Mouse (Mus musculus): ENCODE data around the gene Gm17018. TPM values are rescaled to one million over a fixed set of nuclear protein-coding genes. Genes with fewer than 3 reads are reported as not detected.
A peak's percentile ranks its signal among the peaks of the same experiment; 100 is the strongest.

Gm17018 gene
- total RNA-seq (2021) (10 to 100 TPM; 22.1 to 22.4 TPM), polyA plus RNA-seq (2012; rRNA removed) (6.1 and 10.2 TPM in 2 replicates)
- long read RNA-seq, transcript Gm17018-201 (6 exons, 1,353 nt): major isoform, 27 of 31 reads
- long read RNA-seq, partial matches to known transcripts: 0 of 31 reads
- long read RNA-seq, other reads (novel, unspliced or antisense): 4 of 31 reads

DNA sequence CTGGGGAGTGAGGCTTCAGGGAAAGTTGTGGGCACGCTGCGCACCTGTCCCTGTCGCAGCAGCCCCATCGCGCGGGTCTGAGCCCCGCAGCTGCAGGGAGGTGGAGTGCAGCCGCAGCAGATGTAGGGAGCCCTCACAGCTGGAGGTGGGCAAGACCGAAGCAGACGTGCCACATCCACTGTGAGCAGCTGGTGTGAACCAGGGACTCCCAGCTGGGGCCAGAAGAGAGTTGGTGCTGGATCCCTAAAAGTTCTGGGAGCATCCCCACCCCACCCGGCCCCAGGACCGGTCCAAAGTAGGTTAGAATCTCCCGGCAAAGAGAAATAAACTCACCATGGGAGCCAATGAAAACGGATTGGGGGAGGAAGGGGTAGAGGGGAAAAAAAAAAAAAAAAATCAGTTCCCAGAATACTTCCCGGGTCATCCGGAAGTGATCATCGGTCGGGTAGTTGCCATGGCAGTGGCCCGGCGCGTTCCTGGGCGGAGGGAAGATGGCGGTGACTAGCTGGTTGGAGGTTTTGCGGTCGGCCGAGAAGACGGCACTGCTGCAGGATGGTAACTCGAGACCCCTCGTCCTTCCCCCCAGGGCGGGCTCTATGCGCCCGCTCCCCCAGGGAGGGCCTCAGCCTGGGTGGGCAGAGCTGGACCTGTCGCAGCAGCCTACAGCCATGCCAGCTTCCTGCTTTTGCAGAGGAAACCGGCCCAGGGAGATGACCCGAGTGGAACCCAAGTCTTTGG, at the start of gene Gm17018, which contains the start of gene Poll:
Gm17018 (plus strand) TSS at position 463 of the 738 bp plus-strand sequence.
Poll (minus strand) TSS at position 379 of the 738 bp plus-strand sequence.
- Histone ChIP-seq H3K36me3 (ENCODE audit: control insufficient read depth, insufficient read depth, low read length) (no peaks in the 10 kb centered on the region; the same call in 1 of the 2 replicates), H3K27ac (peak within 1 kb of the TSS; percentile 85), H3K79me2 (replicated peaks; ENCODE audit: control insufficient read depth, insufficient read depth, low read length) (no peaks in the 10 kb centered on the region), H3K4me3 (peak within 1 kb of the TSS; percentile 92), H3K4me1 (ENCODE audit: control insufficient read depth, insufficient read depth, low read length) (peaks cover 3% of the 10 kb centered on the region), H3K27me3 (ENCODE audit: control insufficient read depth, insufficient read depth, low read length) (no peaks in the 10 kb centered on the region), H3K9ac (ENCODE audit: low read depth, low read length) (peak within 1 kb of the TSS; percentile 98)
- TF ChIP-seq POLR2A (IDR thresholded peaks at IDR 0.05; ENCODE audit: insufficient read depth, low read depth, low read length) (peak; percentile 78), EP300 (IDR thresholded peaks at IDR 0.05; ENCODE audit: insufficient read depth, low read depth, low read length) (0 out of 2 replicates have a peak, but pooled peaks have one; percentile 15), CTCF (IDR thresholded peaks at IDR 0.05) (no peak)
- DNase-seq: peak; percentile 87 to 88
- under 1% methylated on average over 35 of the region's 35 CpGs for WGBS
- intact Hi-C loops (cut with DNase I): no loop called here

DNA sequence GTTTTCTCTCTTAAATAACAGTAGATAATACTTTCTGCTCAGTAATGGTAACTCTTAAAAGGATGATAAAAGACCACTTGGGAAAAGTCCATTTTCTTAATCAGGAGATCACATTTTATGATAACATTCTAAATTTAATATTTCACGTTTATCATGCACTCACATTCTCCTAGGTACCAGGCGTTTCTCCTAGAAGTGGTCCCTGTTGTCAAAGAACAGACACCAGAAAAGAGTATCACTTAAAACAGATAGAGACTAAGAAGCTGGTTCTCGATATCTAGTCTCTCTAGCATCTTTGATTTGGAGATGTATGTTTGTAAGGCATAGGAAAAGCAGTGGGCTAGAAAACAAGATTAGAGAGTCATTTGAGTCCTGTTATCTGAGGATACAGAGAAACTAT, 49.7 kb upstream of the Gm17018 start:
- WGBS: 82% methylated on average over 3 of the region's 3 CpGs

DNA sequence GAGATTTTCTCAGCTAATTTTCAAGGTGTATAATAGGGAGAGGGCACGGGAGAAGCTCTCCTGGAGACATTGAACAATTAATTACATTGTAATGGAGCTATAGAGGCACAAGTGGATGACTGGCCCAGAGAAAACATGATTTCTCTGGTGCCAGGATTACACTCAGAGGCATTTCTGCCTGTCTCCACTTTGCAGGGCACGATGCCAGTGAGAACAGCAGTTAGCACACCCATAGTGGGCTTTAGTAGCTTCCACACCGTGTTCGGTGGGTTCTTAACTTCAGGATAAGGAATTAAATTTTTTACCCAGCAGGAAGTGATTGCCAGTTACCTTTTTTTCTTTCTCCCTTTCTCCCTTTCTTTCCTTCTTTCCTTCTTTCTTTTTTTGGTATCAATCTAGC, 49.0 kb upstream of the Gm17018 start:
- H3K4me1 ChIP-seq (ENCODE audit: control insufficient read depth, insufficient read depth, low read length): peaks cover 3% of the 10 kb centered on the region
- 79% methylated on average over 4 of the region's 4 CpGs for WGBS
- H3K27me3 ChIP-seq (ENCODE audit: control insufficient read depth, insufficient read depth, low read length): no peaks in the 10 kb centered on the region

More for the DNA sequence above, 49.7 kb upstream of the Gm17018 start:
- H3K27me3 ChIP-seq (ENCODE audit: control insufficient read depth, insufficient read depth, low read length): no peaks in the 10 kb centered on the region
- no peak overlapping the region for H3K9ac ChIP-seq (ENCODE audit: low read depth, low read length)
- DNase-seq: no peak
- no peak overlapping the region for H3K27ac ChIP-seq
- H3K4me1 ChIP-seq (ENCODE audit: control insufficient read depth, insufficient read depth, low read length): peaks cover 3% of the 10 kb centered on the region
- H3K4me3 ChIP-seq: no peak overlapping the region
- intact Hi-C loops (cut with DNase I): no loop called here
- H3K36me3 ChIP-seq (ENCODE audit: control insufficient read depth, insufficient read depth, low read length): no peaks in the 10 kb centered on the region
- TF ChIP-seq CTCF (IDR thresholded peaks at IDR 0.05) (no peak), EP300 (IDR thresholded peaks at IDR 0.05; ENCODE audit: insufficient read depth, low read depth, low read length) (no peak), POLR2A (IDR thresholded peaks at IDR 0.05; ENCODE audit: insufficient read depth, low read depth, low read length) (no peak)
- no peaks in the 10 kb centered on the region for H3K79me2 ChIP-seq (replicated peaks; ENCODE audit: control insufficient read depth, insufficient read depth, low read length)

DNA sequence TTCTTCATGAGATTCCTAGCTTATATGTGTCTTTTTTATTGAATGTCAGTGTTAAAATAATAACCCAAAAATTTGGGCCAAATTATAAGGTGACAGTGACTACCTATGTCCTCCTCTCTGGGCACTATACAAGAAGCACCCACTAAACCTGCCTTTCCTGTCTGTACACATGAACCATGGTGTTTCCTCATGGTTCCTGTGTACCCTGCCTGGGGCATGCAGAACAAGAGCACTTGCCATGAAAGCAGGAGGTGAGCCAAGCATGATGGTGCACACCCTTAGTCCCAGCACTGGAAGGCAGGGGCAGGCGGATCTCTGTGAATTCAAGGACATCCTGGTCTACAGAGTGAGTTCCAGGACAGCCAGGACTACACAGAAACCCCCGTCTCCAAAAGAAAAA, 45.1 kb upstream of the Gm17018 start:
- H3K4me1 ChIP-seq (ENCODE audit: control insufficient read depth, insufficient read depth, low read length): no peaks in the 10 kb centered on the region
- TF ChIP-seq EP300 (IDR thresholded peaks at IDR 0.05; ENCODE audit: insufficient read depth, low read depth, low read length): no peak
- TF ChIP-seq POLR2A (IDR thresholded peaks at IDR 0.05; ENCODE audit: insufficient read depth, low read depth, low read length): no peak
- no peak for TF ChIP-seq CTCF (IDR thresholded peaks at IDR 0.05)
- no peaks in the 10 kb centered on the region for H3K79me2 ChIP-seq (replicated peaks; ENCODE audit: control insufficient read depth, insufficient read depth, low read length)
- no peak overlapping the region for H3K4me3 ChIP-seq
- WGBS: 92% methylated on average over 2 of the region's 2 CpGs
- no peaks in the 10 kb centered on the region for H3K27me3 ChIP-seq (ENCODE audit: control insufficient read depth, insufficient read depth, low read length)
- H3K9ac ChIP-seq (ENCODE audit: low read depth, low read length): no peak overlapping the region
- intact Hi-C loops (cut with DNase I): no loop called here
- no peaks in the 10 kb centered on the region for H3K36me3 ChIP-seq (ENCODE audit: control insufficient read depth, insufficient read depth, low read length)
- no peak for DNase-seq
- no peak overlapping the region for H3K27ac ChIP-seq

More for the DNA sequence above, 49.0 kb upstream of the Gm17018 start:
- H3K4me3 ChIP-seq: no peak overlapping the region
- no peak for DNase-seq
- no peak for TF ChIP-seq EP300 (IDR thresholded peaks at IDR 0.05; ENCODE audit: insufficient read depth, low read depth, low read length)
- TF ChIP-seq POLR2A (IDR thresholded peaks at IDR 0.05; ENCODE audit: insufficient read depth, low read depth, low read length): no peak
- TF ChIP-seq CTCF (IDR thresholded peaks at IDR 0.05): no peak
- intact Hi-C loops (cut with DNase I): no loop called here
- H3K27ac ChIP-seq: no peak overlapping the region
- H3K9ac ChIP-seq (ENCODE audit: low read depth, low read length): no peak overlapping the region
- no peaks in the 10 kb centered on the region for H3K79me2 ChIP-seq (replicated peaks; ENCODE audit: control insufficient read depth, insufficient read depth, low read length)
- H3K36me3 ChIP-seq (ENCODE audit: control insufficient read depth, insufficient read depth, low read length): no peaks in the 10 kb centered on the region

GRCm38 (mm10) chr19:45516264-45516663, 44.2 kb upstream of the Gm17018 start:
- H3K79me2 ChIP-seq (replicated peaks; ENCODE audit: control insufficient read depth, insufficient read depth, low read length): no peaks in the 10 kb centered on the region
- DNase-seq: no peak
- WGBS: 89% methylated on average over 12 of the region's 12 CpGs
- H3K9ac ChIP-seq (ENCODE audit: low read depth, low read length): no peak overlapping the region
- H3K27me3 ChIP-seq (ENCODE audit: control insufficient read depth, insufficient read depth, low read length): no peaks in the 10 kb centered on the region
- TF ChIP-seq POLR2A (IDR thresholded peaks at IDR 0.05; ENCODE audit: insufficient read depth, low read depth, low read length): no peak
- TF ChIP-seq EP300 (IDR thresholded peaks at IDR 0.05; ENCODE audit: insufficient read depth, low read depth, low read length): no peak
- TF ChIP-seq CTCF (IDR thresholded peaks at IDR 0.05): no peak
- no peak overlapping the region for H3K4me3 ChIP-seq
- H3K27ac ChIP-seq: no peak overlapping the region
- no peaks in the 10 kb centered on the region for H3K4me1 ChIP-seq (ENCODE audit: control insufficient read depth, insufficient read depth, low read length)
- intact Hi-C loops (cut with DNase I): no loop called here
- no peaks in the 10 kb centered on the region for H3K36me3 ChIP-seq (ENCODE audit: control insufficient read depth, insufficient read depth, low read length)

GRCm38 (mm10) chr19:45527382-45527781, 33.0 kb upstream of the Gm17018 start:
- no peaks in the 10 kb centered on the region for H3K79me2 ChIP-seq (replicated peaks; ENCODE audit: control insufficient read depth, insufficient read depth, low read length)
- intact Hi-C loops (cut with DNase I): no loop called here
- H3K4me3 ChIP-seq: no peak overlapping the region
- H3K27me3 ChIP-seq (ENCODE audit: control insufficient read depth, insufficient read depth, low read length): no peaks in the 10 kb centered on the region
- no peak for DNase-seq
- peaks cover 2% of the 10 kb centered on the region; the same call in 1 of the 2 replicates for H3K4me1 ChIP-seq (ENCODE audit: control insufficient read depth, insufficient read depth, low read length)
- no peak overlapping the region for H3K27ac ChIP-seq
- TF ChIP-seq EP300 (IDR thresholded peaks at IDR 0.05; ENCODE audit: insufficient read depth, low read depth, low read length) (no peak), POLR2A (IDR thresholded peaks at IDR 0.05; ENCODE audit: insufficient read depth, low read depth, low read length) (no peak), CTCF (IDR thresholded peaks at IDR 0.05) (no peak)
- no peak overlapping the region for H3K9ac ChIP-seq (ENCODE audit: low read depth, low read length)
- 67% methylated on average over 7 of the region's 7 CpGs for WGBS
- H3K36me3 ChIP-seq (ENCODE audit: control insufficient read depth, insufficient read depth, low read length): no peaks in the 10 kb centered on the region

Measured in heart, adult 2 months (tissue).